Mouse (Mus musculus) lung, postnatal 0 days (tissue): Measurements from ENCODE around the gene Abcc8. TPM values are rescaled to one million over a fixed set of nuclear protein-coding genes. Genes with fewer than 3 reads are reported as not detected.

Experiments
- ATAC-seq: fragments of 200-750 bp; cut with Nextera tagmentation; 2 replicates; pipeline ENCODE4 v1.8.0; 2017; ENCODE audit warnings: moderate library complexity
- DNase-seq: peaks from one replicate; pipeline ENCODE4 v3.0.0-alpha.2; 2016; ENCODE audit warnings: low spot score
- H3K27ac ChIP-seq: fragments of 300-500 bp; sonication (generic); 2 replicates; pipeline ENCODE4 v1.5.1; 2014; ENCODE audit warnings: antibody characterized with exemption, mild to moderate bottlenecking, low read length, mixed read lengths
- H3K27me3 ChIP-seq: fragments of 300-500 bp; sonication (generic); replicated peaks from 2 replicates; pipeline ENCODE4 v1.6.1; 2014; ENCODE audit warnings: low read length, mixed read lengths; ENCODE audit not compliant: insufficient read depth
- H3K36me3 ChIP-seq: fragments of 300-500 bp; sonication (generic); 2 replicates; pipeline ENCODE4 v1.6.1; 2014; ENCODE audit warnings: low read length, mixed read lengths; ENCODE audit not compliant: insufficient read depth
- H3K4me1 ChIP-seq: fragments of 300-500 bp; sonication (generic); 2 replicates; pipeline ENCODE4 v1.6.1; 2014; ENCODE audit warnings: antibody characterized with exemption, low read depth, low read length, mixed read lengths; ENCODE audit not compliant: insufficient read depth
- H3K4me2 ChIP-seq: fragments of 300-500 bp; sonication (generic); replicated peaks from 2 replicates; pipeline ENCODE4 v1.6.1; 2014; ENCODE audit warnings: low read depth, mild to moderate bottlenecking, low read length, moderate library complexity, mixed read lengths
- H3K4me3 ChIP-seq: fragments of 300-500 bp; sonication (generic); 2 replicates; pipeline ENCODE4 v1.5.1; 2014; ENCODE audit warnings: low read depth, low read length
- H3K9ac ChIP-seq: fragments of 300-500 bp; sonication (generic); replicated peaks from 2 replicates; pipeline ENCODE4 v1.6.1; 2014; ENCODE audit warnings: low read depth, mild to moderate bottlenecking
- H3K9me3 ChIP-seq: fragments of 300-500 bp; sonication (generic); 2 replicates; pipeline ENCODE4 v1.6.1; 2016; ENCODE audit warnings: low read length, mixed read lengths
- CTCF ChIP-seq: IDR thresholded peaks from 2 replicates; pipeline ENCODE4 v1.5.1; 2016; ENCODE audit warnings: antibody characterized with exemption, mild to moderate bottlenecking
- EP300 ChIP-seq: IDR thresholded peaks from 2 replicates; pipeline ENCODE4 v1.6.1; 2016; ENCODE audit warnings: antibody characterized with exemption, mild to moderate bottlenecking, control low read depth
- WGBS: fragments of 180-500 bp; shearing (Covaris S2); extraction: QIAGEN DNeasy Blood & Tissue Kit; methylation state at CpG from one replicate; pipeline ENCODE4 v1.1.7; 2014; 5-methylcytosine and 5-hydroxymethylcytosine counted together
- polyA plus RNA-seq: library from polyadenylated mRNA; unstranded; fragments of >200 nt; fragmentation: Nextera tagmentation; extraction: Ambion mirVana; gene quantifications from 2 replicates; pipeline ENCODE4 v1.2.1, GENCODE M21; 2015

Abcc8 gene
- polyA plus RNA-seq, result 0.92 and 1.1 TPM in 2 replicates

DNA sequence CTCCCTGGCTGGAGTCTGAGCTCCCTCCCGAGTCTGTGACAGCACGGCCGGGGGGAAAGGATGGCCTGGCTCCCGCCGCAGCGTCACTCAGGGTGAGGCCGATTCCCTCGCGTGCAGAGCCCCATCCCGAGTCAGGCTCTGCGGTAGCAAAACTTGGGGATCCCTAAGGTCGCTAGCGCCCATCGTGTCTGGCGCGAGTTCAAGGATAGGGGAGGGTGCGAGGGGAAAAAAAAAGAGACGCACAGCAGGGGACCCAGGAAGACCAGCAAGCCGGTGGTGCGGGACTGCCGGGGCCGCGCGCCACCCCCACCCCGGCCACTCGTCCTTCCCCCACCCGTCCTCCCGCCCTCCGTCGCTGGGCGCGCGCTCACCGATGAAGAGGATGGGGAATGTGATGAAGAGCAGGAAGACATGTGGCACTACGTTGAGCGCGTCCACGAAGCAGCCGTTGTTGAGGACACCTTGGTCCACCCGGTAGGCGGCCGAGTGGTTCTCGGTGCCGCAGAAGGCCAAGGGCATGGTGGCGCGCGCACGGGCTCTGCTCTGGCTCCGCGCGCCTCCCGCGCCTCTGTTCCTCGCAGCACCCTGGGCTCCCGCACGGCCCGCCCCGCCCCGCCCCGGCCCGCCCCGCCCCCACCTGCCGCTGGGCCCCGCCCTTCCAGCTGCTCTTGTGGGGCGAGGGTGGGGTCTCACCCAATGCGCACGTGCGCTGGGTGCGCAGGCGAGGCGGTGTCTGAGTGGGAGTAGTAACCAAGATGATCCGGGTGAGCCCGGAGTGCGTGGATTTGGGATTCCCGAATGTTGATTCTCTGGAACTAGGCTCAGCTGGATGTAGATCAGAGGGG lies at the start of gene Abcc8:
Gene Abcc8, minus strand, starts transcription at position 603 of the 845 bp plus-strand sequence.
- Histone ChIP-seq H3K27me3 (peaks cover 33% of the 10 kb centered on the region), H3K36me3 (no peaks in the 10 kb centered on the region), H3K4me2 (peak within 1 kb of the TSS; percentile 44), H3K4me3 (no peak within 1 kb of the TSS; the same call in 1 of the 2 replicates), H3K27ac (no peak within 1 kb of the TSS), H3K9me3 (no peaks in the 10 kb centered on the region), H3K4me1 (no peaks in the 10 kb centered on the region), H3K9ac (no peak within 1 kb of the TSS)
- 3% methylated on average over 59 of the region's 75 CpGs for WGBS
- DNase-seq (no peak), ATAC-seq (no peak)
- TF ChIP-seq EP300, result no peak
- no peak for TF ChIP-seq CTCF

DNA sequence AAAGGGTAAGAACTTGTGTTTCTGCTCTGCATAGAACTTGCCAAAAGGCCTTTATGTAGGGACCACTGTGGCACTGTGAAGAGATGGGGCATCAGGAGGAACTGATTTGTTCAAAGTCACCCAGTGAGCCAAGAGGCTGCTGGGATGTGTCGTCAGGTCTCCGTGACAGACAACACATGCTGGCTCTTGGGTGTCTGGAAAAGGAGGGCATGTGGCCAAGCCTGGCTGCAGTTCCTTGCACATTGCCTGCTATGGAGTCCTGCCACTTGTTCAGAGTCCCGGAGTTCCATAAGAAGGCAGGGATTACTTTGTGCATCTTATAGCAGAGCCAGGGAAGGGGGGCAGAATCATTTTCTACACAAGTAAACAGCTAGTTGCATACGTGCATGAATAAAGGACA lies 47.1 kb upstream of the Abcc8 start:
- DNase-seq (peak; percentile 9), ATAC-seq (peak; percentile 19; the same call in 1 of the 2 replicates)
- 53% methylated on average over 4 of the region's 4 CpGs for WGBS
- Histone ChIP-seq H3K9me3 (no peaks in the 10 kb centered on the region), H3K36me3 (no peaks in the 10 kb centered on the region), H3K4me1 (no peaks in the 10 kb centered on the region), H3K9ac (no peak overlapping the region), H3K4me3 (no peak overlapping the region), H3K27ac (no peak overlapping the region), H3K27me3 (no peaks in the 10 kb centered on the region), H3K4me2 (no peak overlapping the region)
- TF ChIP-seq CTCF (no peak), EP300 (no peak)

DNA sequence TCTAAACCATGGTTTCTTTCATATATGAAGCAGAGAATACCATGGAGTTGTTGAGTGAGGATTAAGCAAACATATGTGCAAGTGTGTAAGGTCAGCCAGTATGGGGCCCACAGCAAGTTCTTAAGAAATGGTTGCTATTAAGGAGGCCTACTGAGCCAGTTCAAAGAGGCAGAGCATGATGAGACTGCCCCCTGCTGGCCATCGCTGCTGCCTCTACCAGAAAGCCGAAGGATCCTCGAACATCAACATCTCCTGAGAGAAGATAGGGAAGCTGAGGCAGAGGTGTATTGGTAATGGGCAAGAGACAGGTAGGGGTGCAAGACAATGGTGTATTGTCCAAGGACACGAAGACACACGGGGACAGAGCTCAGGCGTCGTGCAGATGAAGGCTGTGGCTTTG lies 46.4 kb upstream of the Abcc8 start:
- Histone ChIP-seq H3K4me1 (no peaks in the 10 kb centered on the region), H3K27ac (no peak overlapping the region), H3K4me2 (no peak overlapping the region), H3K9ac (no peak overlapping the region), H3K27me3 (no peaks in the 10 kb centered on the region), H3K4me3 (no peak overlapping the region), H3K36me3 (no peaks in the 10 kb centered on the region), H3K9me3 (no peaks in the 10 kb centered on the region)
- DNase-seq (peak; percentile 34), ATAC-seq (no peak)
- TF ChIP-seq CTCF (peak; percentile 76), EP300 (no peak)
- 20% methylated on average over 7 of the region's 7 CpGs for WGBS

DNA sequence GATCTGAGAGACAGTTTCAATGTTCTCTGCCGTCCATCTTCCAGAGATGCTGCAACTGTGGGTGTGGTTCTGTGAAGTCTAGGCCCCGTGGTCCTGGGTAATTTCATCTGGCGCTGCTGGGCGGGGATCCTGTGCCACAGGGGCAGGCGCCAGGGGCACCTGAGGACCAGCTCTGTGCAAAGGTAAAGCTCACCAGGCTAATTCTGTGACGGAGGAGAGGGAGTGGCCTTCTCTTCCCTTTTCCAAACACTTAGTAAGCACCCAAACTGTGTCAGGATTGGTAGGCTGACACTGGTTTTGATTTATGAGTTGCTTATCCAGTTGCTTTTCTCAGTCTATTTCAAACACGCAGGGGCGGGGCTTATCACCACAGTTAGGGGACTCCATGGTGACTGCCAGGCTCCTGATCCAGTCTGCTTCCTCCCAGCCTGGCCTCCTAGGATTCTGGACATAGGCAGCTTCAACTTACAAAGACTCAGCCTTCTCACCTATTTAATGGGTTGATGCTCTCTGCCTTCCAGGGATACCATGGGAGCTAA lies 40.8 kb upstream of the Abcc8 start:
- Histone ChIP-seq H3K27me3 (no peaks in the 10 kb centered on the region), H3K9me3 (no peaks in the 10 kb centered on the region), H3K4me2 (no peak overlapping the region), H3K4me3 (no peak overlapping the region), H3K4me1 (no peaks in the 10 kb centered on the region), H3K36me3 (no peaks in the 10 kb centered on the region), H3K9ac (no peak overlapping the region), H3K27ac (no peak overlapping the region)
- DNase-seq (no peak), ATAC-seq (no peak)
- WGBS, result 54% methylated on average over 8 of the region's 8 CpGs
- TF ChIP-seq EP300, result no peak
- TF ChIP-seq CTCF, result no peak

DNA sequence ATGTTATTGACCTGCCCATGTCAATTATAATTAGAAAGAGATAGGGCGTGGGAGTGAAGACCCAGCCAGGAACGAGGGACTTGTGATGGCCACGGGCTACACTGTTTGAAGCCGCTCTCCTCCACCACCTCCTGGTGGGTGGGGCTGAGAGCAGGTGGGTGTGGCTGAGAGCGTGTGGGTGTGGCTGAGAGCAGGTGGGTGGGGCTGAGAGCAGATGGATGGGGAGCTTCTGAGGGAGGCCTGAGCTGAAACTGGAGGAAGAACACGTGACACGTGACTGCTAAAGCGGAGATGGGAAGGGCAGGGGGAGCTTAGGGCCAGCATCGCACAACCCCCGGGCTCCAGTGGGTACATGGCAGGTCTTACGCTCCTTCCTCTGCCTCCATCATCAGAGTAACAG lies 38.6 kb upstream of the Abcc8 start:
- TF ChIP-seq EP300 (no peak), CTCF (no peak)
- Histone ChIP-seq H3K9ac (no peak overlapping the region), H3K9me3 (no peaks in the 10 kb centered on the region), H3K4me2 (no peak overlapping the region), H3K4me1 (no peaks in the 10 kb centered on the region), H3K27me3 (no peaks in the 10 kb centered on the region), H3K36me3 (no peaks in the 10 kb centered on the region), H3K4me3 (no peak overlapping the region), H3K27ac (no peak overlapping the region)
- peak; percentile 6 for DNase-seq
- 7% methylated on average over 11 of the region's 11 CpGs for WGBS
- no peak; the same call in 1 of the 2 replicates for ATAC-seq

DNA sequence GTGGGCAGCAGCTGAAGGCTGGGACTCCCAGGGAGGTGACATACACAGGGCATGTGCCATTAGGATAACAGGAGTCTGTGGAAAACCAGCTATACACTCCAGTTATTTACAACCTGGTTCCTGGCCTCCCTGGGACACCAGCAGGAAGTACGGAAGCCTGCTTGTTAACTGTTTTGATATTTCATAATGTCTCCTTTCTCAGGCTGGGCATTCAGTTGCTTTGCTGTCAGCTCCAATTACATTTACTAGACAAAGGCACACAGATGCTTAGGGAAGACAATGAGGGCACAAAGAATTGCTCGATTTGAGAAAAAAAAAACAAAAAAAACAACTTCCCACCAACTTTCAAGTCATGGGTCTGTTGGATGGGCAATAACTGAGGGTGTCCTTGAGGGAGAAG lies 36.6 kb upstream of the Abcc8 start:
- no peak for ATAC-seq
- TF ChIP-seq CTCF, result no peak
- no peak for TF ChIP-seq EP300
- H3K9me3 ChIP-seq, result no peaks in the 10 kb centered on the region
- DNase-seq, result no peak
- no peaks in the 10 kb centered on the region for H3K27me3 ChIP-seq
- no peak overlapping the region for H3K9ac ChIP-seq
- H3K4me2 ChIP-seq, result no peak overlapping the region
- WGBS, result 75% methylated on average over 2 of the region's 2 CpGs
- no peaks in the 10 kb centered on the region for H3K4me1 ChIP-seq
- H3K36me3 ChIP-seq, result no peaks in the 10 kb centered on the region
- no peak overlapping the region for H3K27ac ChIP-seq
- no peak overlapping the region for H3K4me3 ChIP-seq
